Mouse (Mus musculus) lung, embryonic 16.5 days (tissue): ENCODE measurements around the gene Gpld1. TPM values are rescaled to one million over a fixed set of nuclear protein-coding genes. Genes with fewer than 3 reads are reported as not detected.

Source experiments
- ATAC-seq: fragments of 200-750 bp; cut with Nextera tagmentation; 2 replicates; pipeline ENCODE4 v1.8.0; 2017; ENCODE audit warnings: low read depth, mild to moderate bottlenecking, moderate library complexity
- H3K27ac ChIP-seq: fragments of 300-500 bp; sonication (generic); 2 replicates; pipeline ENCODE4 v1.5.1; 2014; ENCODE audit warnings: mild to moderate bottlenecking, control low read depth, low read length
- H3K27me3 ChIP-seq: fragments of 300-500 bp; sonication (generic); 2 replicates; pipeline ENCODE4 v1.6.1; 2014; ENCODE audit warnings: low read depth, low read length, mixed read lengths; ENCODE audit not compliant: control insufficient read depth, insufficient read depth
- H3K36me3 ChIP-seq: fragments of 300-500 bp; sonication (generic); 2 replicates; pipeline ENCODE4 v1.6.1; 2014; ENCODE audit warnings: low read length; ENCODE audit not compliant: control insufficient read depth, insufficient read depth
- H3K4me1 ChIP-seq: fragments of 300-500 bp; sonication (generic); replicated peaks from 2 replicates; pipeline ENCODE4 v1.6.1; 2014; ENCODE audit warnings: low read length, mixed read lengths; ENCODE audit not compliant: control insufficient read depth, insufficient read depth
- H3K4me2 ChIP-seq: fragments of 300-500 bp; sonication (generic); 2 replicates; pipeline ENCODE4 v1.6.1; 2014; ENCODE audit warnings: low read depth, low read length, control low read depth
- H3K4me3 ChIP-seq: fragments of 300-500 bp; sonication (generic); 2 replicates; pipeline ENCODE4 v1.5.1; 2014; ENCODE audit warnings: mild to moderate bottlenecking, low read length, control low read depth
- H3K9ac ChIP-seq: fragments of 300-500 bp; sonication (generic); 2 replicates; pipeline ENCODE4 v1.6.1; 2014; ENCODE audit warnings: low read length, control low read depth
- H3K9me3 ChIP-seq: fragments of 300-500 bp; sonication (generic); 2 replicates; pipeline ENCODE4 v1.6.1; 2016; ENCODE audit warnings: low read length; ENCODE audit not compliant: control insufficient read depth
- WGBS: fragments of 180-500 bp; shearing (Covaris S2); extraction: QIAGEN DNeasy Blood & Tissue Kit; methylation state at CpG from one replicate; pipeline ENCODE4 v1.1.7; 2014; 5-methylcytosine and 5-hydroxymethylcytosine counted together
- polyA plus RNA-seq: library from polyadenylated mRNA; unstranded; fragments of >200 nt; fragmentation: Nextera tagmentation; extraction: Ambion mirVana; gene quantifications from 2 replicates; pipeline ENCODE4 v1.2.1, GENCODE M21; 2015

Gpld1 gene
- 1.7 and 1.9 TPM in 2 replicates for polyA plus RNA-seq

- Histone ChIP-seq H3K4me1 (peaks cover 9% of the 10 kb centered on the region), H3K27me3 (no peaks in the 10 kb centered on the region), H3K36me3 (no peaks in the 10 kb centered on the region), H3K9ac (no peak within 1 kb of the TSS), H3K9me3 (no peaks in the 10 kb centered on the region), H3K4me3 (no peak within 1 kb of the TSS), H3K27ac (no peak within 1 kb of the TSS), H3K4me2 (no peak within 1 kb of the TSS)
- 50% methylated on average over 17 of the region's 17 CpGs for WGBS
- no peak for ATAC-seq
Observed at GRCm38 (mm10) chr13:24942512-24943282, at the start of gene Gpld1. Gene Gpld1, plus strand, starts transcription at chr13:24943152.

DNA sequence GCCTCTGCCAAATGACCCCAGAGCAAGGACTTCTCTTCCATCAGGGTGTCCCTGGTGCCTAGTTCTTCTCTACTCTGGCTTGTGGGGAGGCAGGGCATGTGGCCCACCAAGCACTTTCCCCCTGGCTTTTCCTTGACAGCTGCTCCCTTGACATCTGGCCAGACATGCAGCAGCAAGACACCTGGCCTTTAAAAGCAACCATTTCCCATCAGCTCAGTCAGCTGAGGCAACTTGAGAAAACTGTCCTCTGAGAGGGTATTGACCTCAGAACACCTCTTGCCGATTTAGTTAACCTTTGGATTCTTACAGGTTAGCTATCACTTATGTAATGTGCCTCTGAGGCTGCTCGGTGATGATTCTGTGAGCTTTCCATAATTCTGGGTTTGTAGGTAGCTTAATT is 49.1 kb upstream of the Gpld1 start:
- no peak overlapping the region for H3K27ac ChIP-seq
- H3K4me3 ChIP-seq, result no peak overlapping the region
- H3K4me1 ChIP-seq, result no peaks in the 10 kb centered on the region
- no peak overlapping the region for H3K9ac ChIP-seq
- WGBS, result 62% methylated on average over 2 of the region's 2 CpGs
- no peaks in the 10 kb centered on the region for H3K36me3 ChIP-seq
- no peaks in the 10 kb centered on the region for H3K27me3 ChIP-seq
- no peak overlapping the region for H3K4me2 ChIP-seq
- no peak for ATAC-seq
- H3K9me3 ChIP-seq, result no peaks in the 10 kb centered on the region

DNA sequence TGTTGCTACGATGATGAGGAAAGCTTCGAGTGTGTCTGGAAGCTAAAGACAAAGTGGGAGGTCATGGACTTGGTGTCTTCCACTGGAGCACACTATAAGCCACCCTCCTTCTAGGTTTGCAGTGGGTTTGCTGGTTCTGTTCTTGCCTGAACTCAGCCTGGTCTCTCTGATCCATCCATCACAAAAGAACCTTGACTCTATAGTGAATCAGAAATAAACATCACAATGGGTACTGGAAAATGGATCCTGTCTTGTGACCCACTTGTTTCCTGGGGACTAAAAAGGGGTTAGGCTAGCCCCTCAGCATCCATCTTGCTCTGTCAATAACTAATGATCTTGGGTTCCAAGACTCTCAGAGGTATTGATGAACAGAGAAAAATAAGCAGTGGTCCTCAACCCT is 41.0 kb upstream of the Gpld1 start:
- 82% methylated on average over 2 of the region's 2 CpGs for WGBS
- Histone ChIP-seq H3K4me2 (no peak overlapping the region), H3K9me3 (no peaks in the 10 kb centered on the region), H3K27me3 (no peaks in the 10 kb centered on the region), H3K9ac (no peak overlapping the region), H3K27ac (no peak overlapping the region), H3K4me3 (no peak overlapping the region), H3K4me1 (no peaks in the 10 kb centered on the region), H3K36me3 (no peaks in the 10 kb centered on the region)
- ATAC-seq, result no peak

- H3K27me3 ChIP-seq, result no peaks in the 10 kb centered on the region
- no peak overlapping the region for H3K27ac ChIP-seq
- H3K4me2 ChIP-seq, result no peak overlapping the region
- H3K4me3 ChIP-seq, result no peak overlapping the region
- ATAC-seq, result no peak
- no peaks in the 10 kb centered on the region for H3K9me3 ChIP-seq
- no peaks in the 10 kb centered on the region for H3K4me1 ChIP-seq
- H3K36me3 ChIP-seq, result no peaks in the 10 kb centered on the region
- WGBS, result 66% methylated on average over 6 of the region's 6 CpGs
- H3K9ac ChIP-seq, result no peak overlapping the region
Observed at GRCm38 (mm10) chr13:24903412-24903811, 39.5 kb upstream of the Gpld1 start.

GRCm38 (mm10) chr13:24905422-24905821 is 37.5 kb upstream of the Gpld1 start:
- Histone ChIP-seq H3K9ac (no peak overlapping the region), H3K9me3 (no peaks in the 10 kb centered on the region), H3K27ac (no peak overlapping the region), H3K4me1 (no peaks in the 10 kb centered on the region), H3K27me3 (no peaks in the 10 kb centered on the region), H3K4me2 (no peak overlapping the region), H3K4me3 (no peak overlapping the region), H3K36me3 (no peaks in the 10 kb centered on the region)
- no peak for ATAC-seq
- WGBS, result 82% methylated on average over 12 of the region's 12 CpGs

GRCm38 (mm10) chr13:24906831-24907570 is 36.0 kb upstream of the Gpld1 start:
- 76% methylated on average over 11 of the region's 11 CpGs for WGBS
- Histone ChIP-seq H3K36me3 (no peaks in the 10 kb centered on the region), H3K9ac (no peak overlapping the region), H3K27me3 (no peaks in the 10 kb centered on the region), H3K4me2 (no peak overlapping the region), H3K9me3 (no peaks in the 10 kb centered on the region), H3K4me1 (no peaks in the 10 kb centered on the region), H3K4me3 (no peak overlapping the region), H3K27ac (no peak overlapping the region)
- no peak for ATAC-seq

GRCm38 (mm10) chr13:24909112-24909511 is 33.8 kb upstream of the Gpld1 start:
- Histone ChIP-seq H3K27ac (no peak overlapping the region), H3K9ac (no peak overlapping the region), H3K9me3 (no peaks in the 10 kb centered on the region), H3K4me3 (no peak overlapping the region), H3K36me3 (peaks cover under 1% of the 10 kb centered on the region; the same call in 1 of the 2 replicates), H3K4me2 (no peak overlapping the region), H3K27me3 (no peaks in the 10 kb centered on the region), H3K4me1 (no peaks in the 10 kb centered on the region)
- ATAC-seq, result no peak
- 89% methylated on average over 1 of the region's 1 CpGs for WGBS

- no peak overlapping the region for H3K27ac ChIP-seq
- no peaks in the 10 kb centered on the region for H3K4me1 ChIP-seq
- H3K4me2 ChIP-seq, result no peak overlapping the region
- H3K9ac ChIP-seq, result no peak overlapping the region
- no peaks in the 10 kb centered on the region for H3K27me3 ChIP-seq
- H3K9me3 ChIP-seq, result no peaks in the 10 kb centered on the region
- H3K36me3 ChIP-seq, result peaks cover 13% of the 10 kb centered on the region
- no peak overlapping the region for H3K4me3 ChIP-seq
- 89% methylated on average over 7 of the region's 7 CpGs for WGBS
- ATAC-seq, result no peak
Observed at GRCm38 (mm10) chr13:24913576-24913975, 29.4 kb upstream of the Gpld1 start.

GRCm38 (mm10) chr13:24914915-24915314 is 28.0 kb upstream of the Gpld1 start:
- Histone ChIP-seq H3K9me3 (no peaks in the 10 kb centered on the region), H3K36me3 (peaks cover 13% of the 10 kb centered on the region), H3K4me3 (no peak overlapping the region), H3K9ac (no peak overlapping the region), H3K27me3 (no peaks in the 10 kb centered on the region), H3K4me1 (no peaks in the 10 kb centered on the region), H3K4me2 (no peak overlapping the region), H3K27ac (no peak overlapping the region)
- no peak for ATAC-seq
- WGBS, result 69% methylated on average over 4 of the region's 4 CpGs
